Mouse (Mus musculus) MEL (cell line): Measurements from ENCODE around the gene Auts2.

Experiments used
- CHD1 ChIP-seq: IDR thresholded peaks from 2 replicates; pipeline ENCODE4 v1.6.1; 2012; ENCODE audit warnings: low read depth, mild to moderate bottlenecking, inconsistent platforms, low read length, improper control_type of control experiment
- CTCF ChIP-seq, 3 experiments: IDR thresholded peaks in 2 of 3; conservative IDR thresholded peaks in 1 of 3; 2 replicates each; pipeline ENCODE4 v1.5.1; 2011 to 2012; ENCODE audit warnings: low read length in 3 of 3, low read depth in 2 of 3, mild to moderate bottlenecking in 2 of 3, improper control_type of control experiment in 1 of 3, inconsistent platforms in 1 of 3, mixed read lengths in 1 of 3, moderate library complexity in 1 of 3; ENCODE audit not compliant: control insufficient read depth in 1 of 3, insufficient read depth in 1 of 3, poor library complexity in 1 of 3, severe bottlenecking in 1 of 3
- EP300 ChIP-seq, 2 experiments: IDR thresholded peaks; 2 replicates each; pipeline ENCODE4 v1.6.1; 2011; ENCODE audit warnings: improper control_type of control experiment in 2 of 2, low read length in 2 of 2, low read depth in 1 of 2, mild to moderate bottlenecking in 1 of 2
- POLR2A ChIP-seq, 2 experiments: IDR thresholded peaks; 2 replicates each; pipeline ENCODE4 v1.6.1; 2011 to 2012; ENCODE audit warnings: low read length in 2 of 2, mild to moderate bottlenecking in 2 of 2, control low read depth in 1 of 2, improper control_type of control experiment in 1 of 2, low read depth in 1 of 2, moderate library complexity in 1 of 2; ENCODE audit not compliant: control insufficient read depth in 1 of 2, insufficient read depth in 1 of 2, poor library complexity in 1 of 2
- POLR2AphosphoS2 ChIP-seq: IDR thresholded peaks from 2 replicates; pipeline ENCODE4 v1.6.1; 2011; ENCODE audit warnings: low read length, improper control_type of control experiment
- USF2 ChIP-seq, 2 experiments: IDR thresholded peaks; 2 replicates each; pipeline ENCODE4 v1.6.1; 2011 to 2012; ENCODE audit warnings: improper control_type of control experiment in 2 of 2, low read length in 2 of 2, borderline replicate concordance in 1 of 2, inconsistent platforms in 1 of 2, low read depth in 1 of 2, mild to moderate bottlenecking in 1 of 2; ENCODE audit not compliant: insufficient read depth in 1 of 2
- ZC3H11A ChIP-seq: IDR thresholded peaks from 2 replicates; pipeline ENCODE4 v1.6.1; 2012; ENCODE audit warnings: low read depth, mild to moderate bottlenecking, inconsistent platforms, low read length, improper control_type of control experiment

DNA sequence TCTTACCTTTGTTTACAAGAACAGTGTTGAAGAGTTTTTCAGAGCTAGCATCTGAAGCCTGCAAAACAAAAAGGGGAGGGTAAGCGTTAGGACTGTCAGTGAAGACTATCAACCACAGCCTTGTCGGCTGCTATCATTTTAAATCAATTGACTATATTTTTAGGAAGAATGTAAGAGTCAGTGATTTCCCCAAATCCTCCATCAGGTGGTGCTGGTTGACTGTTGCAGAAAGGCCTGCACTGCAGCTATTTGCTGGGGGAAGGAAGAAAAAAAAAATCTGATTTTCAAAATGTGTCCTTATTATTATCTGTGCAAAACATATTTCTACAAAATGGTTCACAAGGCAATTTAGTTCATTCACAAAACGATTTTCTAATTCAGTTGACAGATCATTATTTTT lies 1009.3 kb downstream of the Auts2 start:
- TF ChIP-seq USF2 (IDR thresholded peaks at IDR 0.05; ENCODE audit: borderline replicate concordance in 1 of 2, insufficient read depth in 1 of 2, low read depth in 1 of 2, low read length in 2 of 2) = no peak
- 0 out of 6 replicates have a peak, but pooled peaks of 1 of the 3 experiments have one; percentile 19 for TF ChIP-seq CTCF (IDR thresholded peaks at IDR 0.05 in 2 of 3, conservative IDR thresholded peaks at IDR 0.05 in 1 of 3; ENCODE audit: control insufficient read depth in 1 of 3, insufficient read depth in 1 of 3, low read depth in 2 of 3, low read length in 3 of 3, poor library complexity in 1 of 3, severe bottlenecking in 1 of 3)
- TF ChIP-seq POLR2AphosphoS2 = no peak
- 0 out of 2 replicates have a peak, but pooled peaks have one; percentile 2 for TF ChIP-seq ZC3H11A
- no peak for TF ChIP-seq EP300 (IDR thresholded peaks at IDR 0.05; ENCODE audit: low read depth in 1 of 2, low read length in 2 of 2)
- TF ChIP-seq CHD1 = no peak
- no peak for TF ChIP-seq POLR2A (IDR thresholded peaks at IDR 0.05; ENCODE audit: control insufficient read depth in 1 of 2, insufficient read depth in 1 of 2, low read depth in 1 of 2, low read length in 2 of 2, poor library complexity in 1 of 2)
